Mouse (Mus musculus): ENCODE results near the gene Ankrd2.
"Not testable (repeated sequence)": the region's sequence is repeated elsewhere in the genome, so short reads cannot be mapped to it uniquely, and the experiment has no call there.

Gene Ankrd2

DNA sequence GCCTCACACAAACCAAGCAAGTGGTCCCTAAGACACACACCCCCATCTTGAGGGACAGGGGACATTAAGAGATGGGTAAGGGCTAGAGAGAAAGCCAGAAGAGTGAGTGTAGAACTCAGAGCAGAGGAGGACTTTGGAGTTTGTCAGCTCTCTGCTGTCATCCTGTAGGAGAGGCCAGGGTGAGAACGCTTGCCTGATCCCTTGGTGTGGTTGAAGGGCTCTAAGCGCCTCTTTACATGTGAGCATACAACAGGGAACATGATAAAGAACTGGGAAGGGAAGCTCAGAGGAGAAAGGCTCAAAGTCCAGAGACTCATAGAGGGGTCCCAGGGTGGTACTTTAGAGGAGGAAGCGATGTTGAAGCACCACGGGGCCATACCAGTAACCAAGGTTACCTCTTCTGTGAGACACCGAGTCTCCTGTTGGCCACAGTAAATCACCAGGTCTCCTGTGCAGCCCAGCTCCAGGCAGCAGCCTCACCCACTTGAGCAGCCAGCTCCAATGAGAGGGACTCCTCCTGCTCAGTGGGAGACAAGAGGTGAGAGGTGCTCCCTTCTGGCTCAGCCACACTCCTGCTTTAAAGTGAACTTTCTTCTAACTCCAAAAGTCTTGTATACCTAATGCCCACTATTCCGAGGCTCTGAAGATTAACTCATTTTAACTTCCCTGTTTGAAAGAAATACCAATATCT is 21.1 kb downstream of the Ankrd2 start:
- no peak for DNase-seq

DNA sequence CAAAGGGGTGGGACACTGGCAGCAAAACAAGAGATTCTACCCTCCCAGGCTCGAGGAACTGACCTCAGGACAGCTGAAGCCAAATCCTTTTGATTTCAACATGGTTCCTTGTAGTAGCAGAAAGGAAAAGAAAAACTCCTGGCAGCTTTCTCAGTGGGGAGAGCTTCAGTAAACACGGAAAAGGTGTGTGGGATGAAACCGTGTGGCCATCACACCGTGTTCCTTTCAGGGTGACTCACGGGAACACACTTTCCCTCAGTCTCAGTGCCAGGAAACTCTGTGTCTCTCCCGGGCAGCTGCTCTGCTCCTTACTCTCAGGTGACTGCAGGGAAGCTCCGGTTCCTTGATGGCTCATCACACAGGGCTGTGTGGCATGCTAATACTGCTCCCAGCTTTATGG is 22.6 kb downstream of the Ankrd2 start:
- DNase-seq, result no peak

DNA sequence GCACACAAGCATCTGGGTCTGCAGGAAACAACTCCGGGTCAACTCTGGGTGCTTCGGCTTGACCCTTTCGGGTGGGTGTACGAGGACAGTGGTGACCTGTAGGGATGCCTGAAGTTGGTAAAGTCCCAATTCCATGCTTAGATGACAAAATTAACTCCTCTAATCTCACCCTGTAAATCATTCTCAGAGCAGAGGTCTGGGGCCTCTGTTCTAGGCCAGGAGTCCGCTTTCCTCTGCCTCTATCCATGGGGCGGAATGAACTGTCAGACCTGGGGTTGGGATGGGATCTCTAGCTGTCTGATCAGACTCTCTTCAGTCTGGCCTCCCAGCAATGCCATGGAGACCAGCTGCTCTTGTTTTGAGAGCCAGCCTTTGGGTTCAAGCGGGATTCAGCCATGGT is 25.6 kb downstream of the Ankrd2 start:
- no peak for DNase-seq

DNA sequence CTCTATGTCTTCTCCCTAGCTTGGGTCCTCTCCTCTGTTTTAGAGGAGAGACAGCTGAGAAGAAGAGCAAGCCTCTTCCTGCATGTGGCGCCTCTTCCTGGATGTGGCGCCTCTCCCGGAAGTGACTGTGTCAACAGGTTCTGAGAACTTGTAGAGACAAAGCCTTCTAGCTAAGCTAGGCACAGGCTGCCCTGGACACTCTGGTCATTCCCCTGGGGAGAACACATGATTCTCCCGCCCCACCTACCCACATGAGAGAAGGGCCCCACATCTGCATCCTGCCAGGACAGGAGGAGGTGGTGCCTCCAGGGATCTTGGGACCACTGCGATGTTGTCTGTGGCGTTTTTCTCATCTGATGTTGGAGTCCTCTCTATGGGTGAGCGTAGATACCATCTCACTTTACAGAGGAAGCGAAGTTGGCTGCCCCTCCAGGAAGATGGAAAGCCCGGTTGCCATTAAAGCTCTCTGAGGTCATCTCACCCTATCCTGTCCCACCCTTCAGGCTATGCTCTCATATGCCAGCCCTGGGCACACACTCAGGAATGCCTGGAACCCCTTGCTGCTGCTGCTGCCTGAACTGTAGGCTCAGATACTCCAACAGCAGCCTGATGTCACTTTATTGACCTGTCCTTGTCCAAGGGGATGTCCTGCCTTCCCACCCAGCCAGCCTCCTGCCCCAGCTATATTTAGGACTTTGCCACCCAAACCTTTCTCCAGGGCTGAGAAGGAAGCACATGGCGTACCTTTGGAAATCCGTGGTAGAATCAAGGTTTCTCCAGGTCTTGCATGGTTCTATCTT is 32.8 kb downstream of the Ankrd2 start:
- DNase-seq, result no peak

DNA sequence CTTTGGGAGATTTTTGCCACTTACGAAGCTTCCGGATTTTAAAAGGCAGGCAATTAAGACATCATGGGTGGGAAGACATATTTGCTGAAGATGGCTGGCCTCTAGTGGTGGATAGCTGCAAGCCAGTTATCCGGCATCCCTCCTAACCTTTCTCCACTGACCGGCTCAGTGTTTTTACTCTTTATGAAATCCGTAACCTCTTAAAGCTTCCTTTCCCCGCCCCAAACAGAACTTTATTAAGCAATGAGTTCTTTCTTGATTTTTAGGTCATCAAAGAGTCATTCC is 33.4 kb downstream of the Ankrd2 start:
- DNase-seq, result peak; percentile 31 to 36

DNA sequence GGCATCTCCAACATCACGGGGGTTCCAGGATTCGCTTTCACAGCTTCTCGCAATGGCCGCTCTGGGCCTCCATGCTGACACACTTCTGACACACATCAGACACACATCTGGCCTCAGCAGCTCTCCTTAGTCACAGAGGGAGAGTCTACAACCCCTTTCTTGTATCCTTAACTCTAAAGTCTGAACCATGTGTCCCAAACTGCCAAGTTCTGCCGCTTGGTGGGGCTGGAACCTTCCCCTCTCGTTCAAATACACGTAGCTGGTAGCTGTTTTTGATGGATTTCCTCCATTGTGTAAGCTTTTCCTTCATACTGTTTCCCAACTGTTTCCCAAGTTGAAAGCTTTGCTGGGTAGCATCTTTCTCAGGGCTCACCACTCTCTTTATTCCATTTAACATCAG is 35.4 kb downstream of the Ankrd2 start:
- no peak for DNase-seq

DNA sequence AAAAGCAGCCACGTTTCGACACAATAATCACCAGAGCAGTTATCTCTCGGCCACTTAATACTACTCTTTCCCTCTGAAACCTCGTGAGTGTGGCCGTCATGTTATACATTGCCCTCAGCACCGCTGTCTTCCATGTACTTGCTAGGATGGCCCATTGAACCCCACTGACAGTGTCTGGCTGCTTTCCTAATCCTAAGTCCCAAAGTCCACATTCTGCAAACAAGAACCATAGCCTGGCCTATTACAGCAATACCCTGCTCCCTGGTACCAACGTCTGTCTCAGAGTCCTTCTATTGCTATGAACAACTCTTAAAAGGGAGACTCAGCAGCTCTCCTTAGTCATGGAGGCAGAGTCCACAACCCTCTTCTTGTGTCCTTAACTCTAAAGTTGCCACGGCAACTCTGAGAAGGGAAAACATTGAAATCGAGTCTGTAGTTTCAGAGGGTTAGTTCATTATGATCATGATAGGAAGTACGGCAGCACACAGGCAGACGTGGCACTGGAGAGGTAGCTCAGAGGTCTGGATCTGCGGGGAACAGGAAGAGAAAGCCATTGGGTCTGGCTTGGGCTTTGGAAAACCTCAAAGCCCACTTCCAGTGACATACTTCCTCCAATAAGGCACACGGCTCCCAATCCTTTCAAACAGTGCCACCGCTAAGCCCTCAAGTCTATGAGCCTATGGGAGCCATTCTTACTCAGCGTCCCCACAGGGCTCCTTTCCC is 36.2 kb downstream of the Ankrd2 start:
- no peak for DNase-seq

DNA sequence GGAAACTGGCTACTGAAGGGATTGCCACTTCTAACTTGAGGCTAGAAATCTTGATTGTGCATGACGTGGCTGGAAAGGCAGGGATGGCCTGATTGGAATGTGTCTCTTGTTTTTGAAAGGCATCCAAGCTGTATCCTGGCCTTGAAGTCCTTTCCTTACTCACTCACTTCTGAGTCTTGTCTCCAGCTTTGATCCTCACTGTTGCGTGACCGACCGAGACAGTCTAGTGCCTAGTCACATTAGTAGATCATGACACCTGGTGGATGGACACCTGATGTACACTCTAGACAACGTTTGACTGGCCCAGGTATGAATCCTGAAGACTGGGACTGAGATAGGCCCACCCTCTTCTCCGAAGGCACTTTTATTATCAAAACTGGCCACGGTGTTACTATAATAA is 37.0 kb downstream of the Ankrd2 start:
- no peak for DNase-seq

DNA sequence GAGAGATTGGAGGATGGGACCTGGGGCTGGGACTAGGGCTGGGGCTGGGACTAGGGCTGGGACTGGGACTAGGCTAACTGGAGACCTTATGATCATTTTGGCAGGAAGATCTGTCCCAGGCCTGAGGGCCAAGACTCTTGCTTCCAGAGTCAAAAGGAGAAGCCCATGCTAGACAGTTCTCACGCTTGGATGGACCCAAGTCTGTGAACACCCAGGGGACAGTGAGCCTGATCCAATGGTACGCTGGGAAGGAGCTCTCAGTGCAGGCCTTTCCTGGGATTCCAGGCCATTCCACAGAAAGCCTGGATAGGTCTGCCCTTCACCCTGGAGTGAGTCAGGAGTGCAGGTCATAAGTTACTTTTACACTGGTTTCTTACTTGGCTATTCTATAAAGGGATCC is 39.3 kb downstream of the Ankrd2 start:
- no peak for DNase-seq

DNA sequence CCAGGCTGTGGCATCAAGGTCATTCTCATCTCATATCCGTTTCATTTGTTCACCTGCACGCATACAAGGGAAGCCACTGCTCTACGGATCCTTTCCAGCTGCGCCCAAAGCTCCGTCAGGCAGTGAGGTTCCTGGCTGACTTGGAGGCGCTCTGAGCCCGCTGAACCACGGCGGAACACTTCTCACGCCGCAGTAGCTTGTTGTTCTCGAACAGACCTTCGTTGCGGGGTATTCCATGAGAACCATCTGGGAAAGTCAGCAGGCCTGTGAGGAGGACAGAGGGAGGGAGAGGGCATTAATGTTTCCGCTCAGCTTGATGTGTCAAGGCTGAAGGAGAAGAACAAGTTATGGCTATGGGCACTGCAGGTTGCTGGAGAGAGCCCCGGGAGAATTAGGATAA is 40.2 kb downstream of the Ankrd2 start:
- DNase-seq, result no peak

DNA sequence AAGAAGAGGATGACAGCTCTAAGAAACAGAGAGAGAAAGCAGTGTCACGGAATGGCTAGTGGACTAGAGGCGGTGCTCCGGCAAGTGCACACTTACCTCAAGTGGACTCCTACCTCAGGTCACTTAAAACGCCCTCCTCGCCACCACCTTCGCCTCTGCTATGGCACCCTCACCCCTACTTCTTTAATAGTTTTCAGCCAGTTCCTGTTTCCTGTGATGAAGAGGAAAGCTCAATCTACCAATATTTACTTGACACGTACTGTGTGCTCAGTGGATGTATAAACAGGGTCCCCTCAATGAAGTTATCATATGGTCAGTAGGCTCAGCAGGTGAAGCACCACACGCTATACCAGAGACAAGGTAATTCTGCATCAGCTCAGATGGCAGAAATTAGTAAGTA is 42.8 kb downstream of the Ankrd2 start:
- no peak for DNase-seq

DNA sequence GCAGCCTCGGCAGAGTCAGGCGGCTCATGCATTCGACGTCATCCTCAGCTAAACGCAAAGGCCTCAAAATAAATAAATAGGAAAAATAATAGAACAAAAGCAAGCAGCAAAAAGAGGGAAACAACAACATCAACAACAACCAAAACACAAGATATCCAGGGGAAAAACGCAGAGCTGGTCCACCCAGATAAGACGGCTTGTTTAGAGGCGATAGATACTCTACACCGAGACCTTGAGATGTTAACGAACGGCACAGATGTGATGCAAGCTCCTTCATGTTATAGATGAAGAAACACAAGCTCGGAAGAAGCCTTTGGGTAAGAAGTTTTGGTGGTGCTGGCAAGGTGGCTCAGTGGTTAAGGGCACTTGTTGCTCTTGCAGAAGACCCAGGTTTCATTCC is 43.2 kb downstream of the Ankrd2 start:
- no peak for DNase-seq

DNA sequence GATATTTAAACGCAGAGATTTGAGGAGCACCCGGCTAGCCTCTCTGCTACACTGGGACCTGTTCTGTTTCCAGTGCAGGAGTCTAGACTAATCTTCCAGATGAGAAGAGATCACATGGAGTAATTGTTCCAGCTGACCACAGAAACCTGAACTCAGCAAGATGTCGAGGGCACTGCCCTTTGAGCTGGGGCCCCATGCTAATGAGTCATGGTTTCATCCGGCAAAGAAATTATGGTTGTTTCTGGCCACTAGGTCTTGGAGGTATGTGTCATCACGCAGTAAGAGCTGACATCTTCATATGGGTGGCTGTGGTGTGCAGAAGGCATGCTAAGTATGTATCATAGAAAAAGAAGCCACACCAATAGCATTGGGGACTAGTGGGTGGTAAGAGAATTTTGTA is 44.1 kb downstream of the Ankrd2 start:
- no peak for DNase-seq

DNA sequence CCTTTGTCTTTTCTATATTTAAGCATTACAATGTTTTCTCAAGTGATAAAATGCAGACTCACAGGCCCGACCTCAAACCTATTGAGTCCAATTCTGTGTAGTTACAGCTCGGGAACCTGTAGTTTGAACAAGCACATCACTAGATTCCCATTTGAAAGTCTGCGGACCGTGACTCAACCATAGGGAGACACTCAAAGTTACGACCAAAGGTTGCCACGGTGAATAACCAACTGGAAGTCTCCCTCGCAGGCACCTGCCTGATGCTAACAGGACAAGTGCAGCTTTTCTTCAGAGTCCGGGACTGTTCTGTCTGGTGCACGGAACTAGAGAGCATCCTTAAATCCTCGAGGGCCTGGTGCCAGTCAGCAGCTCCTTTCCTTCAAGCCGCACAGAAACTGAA is 44.7 kb downstream of the Ankrd2 start:
- no peak for DNase-seq

DNA sequence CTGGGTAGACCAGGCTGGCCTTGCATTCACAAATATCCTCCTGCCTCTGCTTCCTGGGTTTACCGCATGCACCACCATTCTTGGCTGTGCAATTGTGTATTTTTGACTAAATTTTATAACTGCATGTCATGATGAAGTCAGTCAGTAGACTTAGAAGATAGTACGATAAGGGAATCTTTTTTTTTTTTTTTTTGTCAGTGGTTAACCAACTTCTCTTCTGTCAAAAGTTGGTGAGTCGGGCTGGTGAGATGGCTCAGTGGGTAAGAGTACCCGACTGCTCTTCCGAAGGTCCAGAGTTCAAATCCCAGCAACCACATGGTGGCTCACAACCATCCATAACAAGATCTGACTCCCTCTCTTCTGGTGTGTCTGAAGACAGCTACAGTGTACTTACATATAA is 45.8 kb downstream of the Ankrd2 start:
- not testable (repeated sequence) for DNase-seq

DNA sequence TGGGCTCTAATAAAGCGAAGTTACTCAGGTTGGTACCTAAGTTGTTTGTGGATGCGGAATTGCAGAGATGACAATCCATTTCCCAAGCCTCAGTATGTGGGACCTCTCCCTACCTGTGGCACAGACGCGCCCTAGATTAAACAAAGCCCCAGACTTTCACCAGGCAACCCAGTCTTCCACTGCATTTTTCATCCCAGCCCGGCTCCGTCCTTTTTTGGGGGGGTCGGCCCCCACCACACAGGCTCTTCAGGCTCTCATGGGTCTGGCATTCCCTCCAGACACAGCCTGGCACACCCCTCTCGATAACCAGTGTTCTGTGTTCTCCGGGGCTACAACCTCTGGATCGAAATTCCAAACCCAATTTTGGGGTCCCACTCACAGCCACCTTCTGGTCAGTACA is 49.9 kb downstream of the Ankrd2 start:
- DNase-seq, result no peak

DNA sequence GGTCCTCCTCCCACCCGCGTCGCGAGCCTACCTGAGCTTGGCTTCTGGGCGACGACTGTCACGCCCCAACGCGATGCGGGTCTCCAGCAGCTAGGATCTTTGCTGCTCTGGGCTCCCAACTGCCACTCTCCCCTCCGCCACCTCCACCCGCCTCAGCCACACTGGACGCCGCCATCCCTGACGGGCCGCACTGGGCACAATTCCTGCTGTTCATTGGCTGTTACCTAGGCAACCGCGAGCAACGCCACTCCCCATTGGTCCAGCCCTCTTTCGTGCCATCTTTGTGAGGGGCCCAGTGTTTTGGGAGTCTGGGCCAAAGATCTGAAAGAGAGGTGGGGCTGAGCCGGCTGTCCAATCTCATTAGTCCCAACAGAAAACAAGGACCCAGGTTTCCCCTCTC is 50.4 kb downstream of the Ankrd2 start, which contains the start of gene Morn4:
Gene Morn4, minus strand, starts transcription at position 192 of the 400 bp plus-strand sequence.
- peak; percentile 92 to 93 for DNase-seq

DNA sequence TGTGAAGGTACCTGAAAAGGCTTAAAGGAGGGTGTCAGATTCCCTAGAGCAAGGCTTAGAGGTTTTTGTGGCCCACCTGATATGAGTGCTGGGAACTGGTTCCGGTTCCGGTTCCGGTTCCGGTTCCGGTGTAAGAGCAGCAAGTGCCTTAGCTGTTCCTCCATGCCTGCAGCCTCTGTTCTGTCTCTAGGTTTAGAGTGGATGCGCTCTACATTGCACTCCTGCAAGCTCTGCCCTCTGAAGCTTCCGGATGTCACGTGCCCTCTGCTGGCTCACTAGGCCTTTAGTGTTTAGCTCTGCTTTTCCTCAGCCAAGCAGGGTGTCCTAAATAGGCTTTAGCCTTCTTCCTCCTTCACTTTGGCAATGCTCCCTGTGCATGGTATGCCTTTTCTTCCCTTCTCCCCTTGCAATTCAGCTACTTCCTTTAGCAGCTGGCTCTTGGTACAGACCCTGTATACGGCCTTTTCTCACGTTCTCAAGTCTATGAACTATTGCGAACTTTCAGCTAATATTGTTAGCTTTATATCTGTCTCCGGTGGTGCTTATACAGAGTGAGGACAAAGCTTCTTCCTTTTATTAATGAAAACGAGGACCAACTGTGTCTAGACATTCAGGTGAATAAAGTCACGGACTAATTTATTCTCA is 53.4 kb downstream of the Ankrd2 start:
- peak; percentile 60 to 62 for DNase-seq

DNA sequence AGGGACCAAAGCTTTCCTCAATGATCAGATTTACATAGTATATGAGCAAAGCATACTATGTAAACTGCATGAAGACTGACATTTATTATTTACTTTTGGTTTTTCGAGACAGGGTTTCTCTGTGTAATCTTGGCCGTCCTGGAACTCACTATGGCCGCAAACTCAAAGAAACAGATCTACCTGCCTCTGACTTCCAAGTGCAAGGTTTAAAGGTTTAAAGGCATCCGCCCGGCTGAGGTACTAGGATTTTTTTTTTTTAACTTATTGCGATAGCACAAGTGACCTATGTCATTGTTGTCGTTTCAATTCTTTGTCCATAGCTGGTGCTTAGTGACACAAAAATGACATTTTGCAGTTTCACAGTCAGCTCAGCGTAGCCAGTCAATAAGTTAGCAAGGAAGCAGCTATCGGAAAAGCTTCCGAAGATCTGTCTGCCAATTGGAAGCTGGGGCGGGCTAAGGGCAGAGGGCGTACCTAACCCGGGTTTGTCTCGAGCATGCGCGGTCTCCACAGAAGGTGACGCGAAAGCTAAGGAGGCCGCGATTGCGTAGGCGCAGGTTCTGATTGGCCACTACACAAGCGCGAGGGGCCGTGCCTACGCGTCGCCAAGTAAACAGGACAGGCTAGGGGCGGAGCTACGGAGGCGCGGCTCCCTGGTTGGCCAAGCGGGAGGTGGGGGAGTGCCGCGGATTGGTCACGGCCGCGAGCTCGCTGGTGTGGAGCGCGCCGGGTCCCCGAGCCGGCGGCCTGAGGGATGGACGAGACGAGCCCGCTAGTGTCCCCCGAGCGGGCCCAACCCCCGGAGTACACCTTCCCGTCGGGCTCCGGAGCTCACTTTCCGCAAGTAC is 54.2 kb downstream of the Ankrd2 start, which contains the start of gene Pi4k2a:
Gene Pi4k2a, plus strand, starts transcription at position 723 of the 848 bp plus-strand sequence.
- peak; percentile 98 for DNase-seq

DNA sequence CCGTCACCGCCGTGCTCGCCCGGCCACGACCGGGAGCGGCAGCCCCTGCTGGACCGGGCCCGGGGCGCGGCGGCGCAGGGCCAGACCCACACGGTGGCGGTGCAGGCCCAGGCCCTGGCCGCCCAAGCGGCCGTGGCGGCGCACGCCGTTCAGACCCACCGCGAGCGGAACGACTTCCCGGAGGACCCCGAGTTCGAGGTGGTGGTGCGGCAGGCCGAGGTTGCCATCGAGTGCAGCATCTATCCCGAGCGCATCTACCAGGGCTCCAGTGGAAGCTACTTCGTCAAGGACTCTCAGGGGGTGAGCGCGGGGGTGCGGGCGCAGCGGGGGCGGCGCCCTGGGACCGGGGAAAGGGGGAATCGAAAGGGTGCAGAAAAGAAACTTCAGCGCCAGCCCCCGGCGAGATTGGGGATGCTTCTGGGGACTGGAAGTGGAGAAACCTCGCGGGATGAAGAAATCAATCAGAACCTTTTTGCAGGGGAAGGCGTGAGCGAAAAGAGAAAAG is 54.9 kb downstream of the Ankrd2 start:
- DNase-seq, result no peak

Data from cerebellum, postnatal 36 days (tissue).